In genomic region chr4:118134485-118135365, GRCm38 (mm10) we compare ENCODE assay signal across 8 mouse cellular contexts. TPM values are rescaled to one million over a fixed set of nuclear protein-coding genes. Genes with fewer than 3 reads are reported as not detected.
DNase-seq lines count a peak whose midpoint lies in the region; ATAC-seq and TF ChIP-seq lines count a peak whose summit lies in the region.

St3gal3 (minus strand) TSS chr4:118134914.

- H3K4me3 ChIP-seq in ES-E14 (ENCODE audit: insufficient read depth in 1 of 2, low read depth in 1 of 2, low read length in 2 of 2, poor library complexity in 1 of 2, severe bottlenecking in 1 of 2) = peak within 1 kb of the TSS; percentile 91 to 92
- H3K4me3 ChIP-seq in forebrain, embryonic 16.5 days (replicated peaks; ENCODE audit: low read length) = peak within 1 kb of the TSS; percentile 93
- H3K4me3 ChIP-seq in layer of hippocampus, adult 2 months = peak within 1 kb of the TSS; percentile 84
- peak within 1 kb of the TSS; percentile 94 for H3K4me3 ChIP-seq in lung, embryonic 14.5 days (ENCODE audit: low read depth, low read length)
- H3K4me3 ChIP-seq in olfactory bulb, adult 2 months (ENCODE audit: insufficient read depth, low read depth, low read length) = peak within 1 kb of the TSS; percentile 88
- H3K4me3 ChIP-seq in thymus, adult 2 months (ENCODE audit: control insufficient read depth, insufficient read depth, low read length) = peak within 1 kb of the TSS; percentile 66

- peak within 1 kb of the TSS; percentile 81 for H3K4me2 ChIP-seq in forebrain, embryonic 16.5 days (ENCODE audit: low read length)
- H3K4me2 ChIP-seq in lung, embryonic 14.5 days = peak within 1 kb of the TSS; percentile 82

- under 1% methylated on average over 68 of the region's 84 CpGs for WGBS in forebrain, embryonic 16.5 days
- WGBS in lung, embryonic 14.5 days = under 1% methylated on average over 82 of the region's 84 CpGs
- under 1% methylated on average over 79 of the region's 84 CpGs for WGBS in olfactory bulb, adult 2 months
- under 1% methylated on average over 84 of the region's 84 CpGs for WGBS in thymus, adult 2 months

- peak; percentile 63 for TF ChIP-seq POLR2A in olfactory bulb, adult 2 months (IDR thresholded peaks at IDR 0.05; ENCODE audit: insufficient read depth, low read depth, low read length)
- TF ChIP-seq POLR2A in thymus, adult 2 months (IDR thresholded peaks at IDR 0.05; ENCODE audit: control insufficient read depth, extremely low read depth, insufficient read depth, low read length, poor library complexity) = peak; percentile 60; the same call in 1 of the 2 replicates

- peaks cover 3 to 7% of the 10 kb centered on the region in 2 experiments; a peak in 2 of 4 replicates for H3K4me1 ChIP-seq in ES-E14 (ENCODE audit: control insufficient read depth in 2 of 2, insufficient read depth in 2 of 2, low read length in 2 of 2, poor library complexity in 1 of 2)
- peaks cover 10% of the 10 kb centered on the region for H3K4me1 ChIP-seq in forebrain, embryonic 16.5 days (replicated peaks; ENCODE audit: control insufficient read depth, insufficient read depth, low read length)
- no peaks in the 10 kb centered on the region for H3K4me1 ChIP-seq in lung, embryonic 14.5 days (ENCODE audit: insufficient read depth)
- peaks cover 22% of the 10 kb centered on the region for H3K4me1 ChIP-seq in olfactory bulb, adult 2 months (ENCODE audit: control insufficient read depth, insufficient read depth, low read length)
- peaks cover 2% of the 10 kb centered on the region; the same call in 1 of the 2 replicates for H3K4me1 ChIP-seq in thymus, adult 2 months (replicated peaks; ENCODE audit: control insufficient read depth, insufficient read depth, low read length)

- intact Hi-C loops in heart, postnatal 36 days (cut with DNase I) = loop anchor here (5.0 kb wide), 1 partner anchor 43 kb away; no protein-coding TSS in a partner anchor

- no peaks in the 10 kb centered on the region for H3K9me3 ChIP-seq in ES-E14 (ENCODE audit: control insufficient read depth, insufficient read depth, low read depth, low read length)
- H3K9me3 ChIP-seq in forebrain, embryonic 16.5 days (ENCODE audit: control insufficient read depth, low read length) = no peaks in the 10 kb centered on the region
- H3K9me3 ChIP-seq in lung, embryonic 14.5 days (ENCODE audit: low read depth, low read length) = no peaks in the 10 kb centered on the region

- in situ Hi-C loops in ES-E14 (cut with MboI; ENCODE audit: low sequenced_read_pairs in 2 of 2, unreplicated experiment in 2 of 2) = no loop called here

- peak; percentile 90 for DNase-seq in ES-E14 (ENCODE audit: low read depth, low spot score)
- peak; percentile 97 for DNase-seq in cerebellum, adult 11-12 months
- DNase-seq in heart, postnatal 36 days = peak; percentile 96
- DNase-seq in layer of hippocampus, adult 2 months (ENCODE audit: low spot score in 2 of 2) = peak; percentile 97 to 100
- DNase-seq in lung, embryonic 14.5 days = peak; percentile 99
- peak; percentile 94 for DNase-seq in thymus, adult 2 months

- ATAC-seq in forebrain, embryonic 16.5 days = peak; percentile 99
- peak; percentile 99 for ATAC-seq in lung, embryonic 14.5 days (ENCODE audit: insufficient read depth)

- TF ChIP-seq CTCF in layer of hippocampus, adult 2 months (conservative IDR thresholded peaks at IDR 0.05) = no peak
- TF ChIP-seq CTCF in lung, embryonic 14.5 days (IDR thresholded peaks at IDR 0.05; ENCODE audit: low read depth) = no peak
- TF ChIP-seq CTCF in olfactory bulb, adult 2 months (IDR thresholded peaks at IDR 0.05; ENCODE audit: insufficient read depth, low read depth, low read length) = no peak
- TF ChIP-seq CTCF in thymus, adult 2 months (IDR thresholded peaks at IDR 0.05; ENCODE audit: borderline replicate concordance, control insufficient read depth, extremely low read depth, insufficient read depth, low read length, poor library complexity) = 0 out of 2 replicates have a peak, but pooled peaks have one; percentile 11

- peaks cover 20% of the 10 kb centered on the region for H3K36me3 ChIP-seq in ES-E14 (ENCODE audit: control insufficient read depth, insufficient read depth, low read length, poor library complexity, severe bottlenecking)
- H3K36me3 ChIP-seq in forebrain, embryonic 16.5 days (ENCODE audit: control insufficient read depth, insufficient read depth) = peaks cover 14% of the 10 kb centered on the region
- H3K36me3 ChIP-seq in lung, embryonic 14.5 days (ENCODE audit: insufficient read depth) = peaks cover 37% of the 10 kb centered on the region
- peaks cover 17% of the 10 kb centered on the region for H3K36me3 ChIP-seq in thymus, adult 2 months (ENCODE audit: control insufficient read depth, insufficient read depth, low read length)

- no peaks in the 10 kb centered on the region for H3K27me3 ChIP-seq in forebrain, embryonic 16.5 days (replicated peaks; ENCODE audit: control insufficient read depth, insufficient read depth, low read length)
- no peaks in the 10 kb centered on the region for H3K27me3 ChIP-seq in lung, embryonic 14.5 days (ENCODE audit: insufficient read depth, low read length)
- H3K27me3 ChIP-seq in thymus, adult 2 months (ENCODE audit: control insufficient read depth, insufficient read depth, low read length) = no peaks in the 10 kb centered on the region

- no peak within 1 kb of the TSS for H3K27ac ChIP-seq in ES-E14 (ENCODE audit: insufficient read depth, low read depth, low read length, poor library complexity, severe bottlenecking)
- peak within 1 kb of the TSS; percentile 71 for H3K27ac ChIP-seq in forebrain, embryonic 16.5 days (ENCODE audit: low read length)
- H3K27ac ChIP-seq in layer of hippocampus, adult 2 months = peak within 1 kb of the TSS; percentile 90
- peak within 1 kb of the TSS; percentile 27; the same call in 1 of the 2 replicates for H3K27ac ChIP-seq in lung, embryonic 14.5 days (ENCODE audit: low read depth)
- peak within 1 kb of the TSS; percentile 42 for H3K27ac ChIP-seq in olfactory bulb, adult 2 months (ENCODE audit: insufficient read depth, low read depth, low read length)
- no peak within 1 kb of the TSS for H3K27ac ChIP-seq in thymus, adult 2 months (ENCODE audit: control insufficient read depth, insufficient read depth, low read length)

- H3K9ac ChIP-seq in ES-E14 (ENCODE audit: insufficient read depth, low read depth, low read length, poor library complexity, severe bottlenecking) = peak within 1 kb of the TSS; percentile 90
- peak within 1 kb of the TSS; percentile 85 for H3K9ac ChIP-seq in forebrain, embryonic 16.5 days (replicated peaks; ENCODE audit: low read depth, low read length)
- H3K9ac ChIP-seq in lung, embryonic 14.5 days = peak within 1 kb of the TSS; percentile 84

TF ChIP-seq in ES-E14, 5 proteins besides CTCF, POLR2A, EP300 and RAD21:
- no peak for TF ChIP-seq MAFK (IDR thresholded peaks at IDR 0.05; ENCODE audit: insufficient read depth, low read depth, low read length)
- TF ChIP-seq HCFC1 (IDR thresholded peaks at IDR 0.05; ENCODE audit: borderline replicate concordance, insufficient read depth, low read length) = peak; percentile 68

RNA-seq across cellular contexts. Expression of gene St3gal3, which starts in this region (rescaled TPM):
- 10.9 and 17.1 TPM in 2 replicates for total RNA-seq in ES-E14 (2012; rRNA removed)
- 12.6 and 14.1 TPM in 2 replicates for polyA plus RNA-seq in forebrain, embryonic 16.5 days (2015; fragmentation: Nextera tagmentation; extraction: Ambion mirVana)
- total RNA-seq in heart, postnatal 36 days (2021) = 10 to 100 TPM; 60.3 to 66.4 TPM
- 10 to 100 TPM; 41.9 to 42.1 TPM for total RNA-seq in layer of hippocampus, adult 2 months (2021)
- 4.2 and 6.3 TPM in 2 replicates for polyA plus RNA-seq in lung, embryonic 14.5 days (2014; fragmentation: Nextera tagmentation; extraction: Ambion mirVana)
- polyA plus RNA-seq in olfactory bulb, adult 2 months (2012; ENCODE audit: insufficient read depth, insufficient read length, low replicate concordance, missing spikeins) = not detected in 2 replicates
- polyA plus RNA-seq in thymus, adult 2 months (2012; rRNA removed) = 19.3 TPM in 2 replicates

Comparison
In these comparisons a context has a peak if more than half of its experiments do, and no peak if none do; other contexts are left out.
1. H3K27ac ChIP-seq: peak in forebrain, embryonic 16.5 days (single experiment), layer of hippocampus, adult 2 months (single experiment), lung, embryonic 14.5 days (single experiment) and olfactory bulb, adult 2 months (single experiment); none in ES-E14 (single experiment) and thymus, adult 2 months (single experiment).
2. Peak in every context shown above with its lines, with median percentiles within 50 percentile points of each other: DNase-seq, H3K4me3 ChIP-seq and H3K9ac ChIP-seq.